Mouse (Mus musculus) lung, postnatal 0 days (tissue): Measurements from ENCODE around the gene Col6a3.

ENCODE experiments used
- CTCF ChIP-seq: IDR thresholded peaks from 2 replicates; pipeline ENCODE4 v1.5.1; 2016; ENCODE audit warnings: antibody characterized with exemption, mild to moderate bottlenecking
- EP300 ChIP-seq: IDR thresholded peaks from 2 replicates; pipeline ENCODE4 v1.6.1; 2016; ENCODE audit warnings: antibody characterized with exemption, mild to moderate bottlenecking, control low read depth

DNA sequence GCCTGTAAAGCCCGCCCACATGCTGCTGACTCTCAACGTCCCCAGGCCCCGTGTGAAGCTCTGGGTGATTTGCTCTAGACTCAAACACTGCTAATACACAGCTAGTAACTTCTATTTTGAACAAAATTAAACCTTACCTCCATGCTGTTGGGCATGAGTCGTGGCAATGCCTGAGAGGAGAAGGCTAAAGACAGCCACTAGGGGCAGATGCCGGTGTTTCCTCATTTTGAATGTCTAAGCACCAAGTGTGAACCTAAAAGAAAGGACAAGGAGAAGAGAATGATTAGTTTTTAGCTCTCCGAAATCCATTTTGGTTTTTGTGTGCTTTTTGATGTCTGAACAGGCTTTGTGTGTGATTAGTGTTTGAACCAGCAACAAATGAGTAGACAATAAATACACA, 13.8 kb downstream of the Col6a3 start:
- TF ChIP-seq CTCF (peak; percentile 49), EP300 (no peak)
